Mouse (Mus musculus) neural tube, embryonic 10.5 days (tissue): ENCODE results near the gene Slit2.

Experiments used
- DNase-seq: peaks from one replicate; pipeline ENCODE4 v3.0.0-alpha.2; 2017; ENCODE audit warnings: low spot score; ENCODE audit errors: extremely low spot score

The Slit2 gene

GRCm38 (mm10) chr5:48050637-48051314 is 67.8 kb downstream of the Slit2 start:
- no peak for DNase-seq

- DNase-seq = no peak
Observed at GRCm38 (mm10) chr5:48058612-48059011, 75.7 kb downstream of the Slit2 start.

- DNase-seq = no peak
Observed at GRCm38 (mm10) chr5:48060715-48061114, 77.8 kb downstream of the Slit2 start.

- no peak for DNase-seq
Observed at GRCm38 (mm10) chr5:48078730-48079129, 95.8 kb downstream of the Slit2 start.

DNA sequence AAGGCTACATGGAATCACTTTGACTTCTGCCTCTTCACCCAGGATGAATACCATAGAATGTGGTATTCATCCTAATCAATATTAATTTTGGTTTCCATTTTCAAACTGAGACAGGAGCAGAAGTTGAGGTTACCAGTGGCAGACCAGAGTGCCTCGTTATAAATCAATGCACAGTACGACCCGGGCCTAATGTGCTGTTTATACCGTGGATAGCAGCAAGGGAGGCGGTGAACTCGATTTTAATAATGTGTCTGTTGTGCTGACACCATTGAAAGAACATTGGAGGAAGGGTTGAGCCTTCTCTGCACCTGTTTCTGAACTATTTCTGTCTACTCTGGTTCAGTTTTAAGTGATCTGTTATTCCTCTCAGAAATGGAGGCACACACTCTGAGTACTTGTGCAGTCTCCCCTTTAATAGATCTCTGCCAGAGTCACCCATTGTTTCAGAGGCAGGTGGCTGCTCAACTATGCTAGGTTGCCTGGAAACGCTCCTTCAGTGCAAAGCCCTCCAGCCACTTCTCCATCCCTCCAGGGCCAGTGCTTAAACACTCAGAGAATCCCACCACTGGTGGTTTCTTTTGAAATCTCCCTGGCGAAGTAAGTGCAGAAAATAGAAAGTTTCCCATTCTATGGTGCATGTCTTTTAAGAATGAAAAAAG is 98.4 kb downstream of the Slit2 start:
- no peak for DNase-seq

GRCm38 (mm10) chr5:48113400-48113799 is 130.5 kb downstream of the Slit2 start:
- DNase-seq = no peak

DNA sequence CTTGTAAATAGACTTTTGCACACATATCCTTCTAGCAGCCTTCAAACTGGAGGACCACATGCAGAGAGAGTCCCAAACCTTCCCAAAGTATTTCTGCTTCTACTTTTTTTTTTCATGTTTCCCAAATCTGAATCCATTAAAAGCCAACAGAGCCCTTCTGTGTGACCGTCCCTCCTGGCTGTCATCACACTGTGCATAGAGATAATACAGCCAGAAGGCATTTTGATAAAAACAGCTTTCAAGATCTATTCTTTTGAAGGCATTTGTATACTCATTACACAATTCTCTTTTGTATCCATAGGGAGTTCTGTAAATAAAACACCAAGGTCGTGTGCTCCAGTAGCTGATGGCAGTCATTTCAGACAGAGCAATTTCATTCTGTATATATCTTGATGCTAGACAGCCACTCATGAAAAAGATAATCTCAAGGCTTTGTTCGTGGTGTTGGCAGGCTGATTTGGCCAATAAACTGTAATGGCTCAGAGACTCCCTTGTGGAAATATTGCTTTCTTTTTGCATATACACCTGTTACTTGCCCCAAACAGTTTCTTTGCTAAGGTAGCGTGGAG is 132.1 kb downstream of the Slit2 start:
- DNase-seq = no peak

- DNase-seq = no peak
Observed at GRCm38 (mm10) chr5:48122651-48123050, 139.7 kb downstream of the Slit2 start.

- DNase-seq = no peak
Observed at GRCm38 (mm10) chr5:48125770-48126423, 143.0 kb downstream of the Slit2 start.

- DNase-seq = no peak
Observed at GRCm38 (mm10) chr5:48129981-48130380, 147.0 kb downstream of the Slit2 start.

GRCm38 (mm10) chr5:48136571-48136970 is 153.6 kb downstream of the Slit2 start:
- no peak for DNase-seq

DNA sequence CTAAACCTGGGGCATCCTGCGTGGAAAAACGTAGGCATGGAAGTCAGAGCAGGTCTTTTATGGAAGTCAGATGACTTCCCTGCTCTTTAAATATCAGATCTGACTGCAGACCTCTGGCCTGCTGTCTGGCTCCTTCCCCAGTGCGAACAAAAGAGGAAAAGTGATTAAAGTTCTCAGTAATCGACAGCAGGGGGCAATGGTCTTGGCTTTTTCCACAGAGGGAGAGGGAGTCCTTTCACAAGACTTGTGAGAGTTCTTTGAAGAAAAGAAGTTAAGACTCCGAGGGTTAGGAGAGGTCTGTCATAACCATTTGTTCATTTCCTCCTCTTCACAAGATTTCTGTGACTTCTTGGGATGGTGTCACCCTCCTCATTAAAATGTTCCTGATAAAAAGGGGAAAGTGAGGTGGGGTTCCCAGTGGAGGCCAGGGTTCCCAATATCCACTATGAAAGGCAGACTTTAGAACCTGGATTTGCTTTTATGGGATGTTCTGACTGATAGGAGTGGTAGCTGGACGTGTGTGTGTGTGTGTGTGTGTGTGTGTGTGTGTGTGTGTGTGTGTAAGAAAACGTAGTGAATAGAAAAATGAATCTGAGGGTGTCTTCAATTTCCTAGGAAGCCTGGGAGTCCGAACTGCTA is 156.0 kb downstream of the Slit2 start:
- peak; percentile 25 for DNase-seq

GRCm38 (mm10) chr5:48139488-48139862 is 156.5 kb downstream of the Slit2 start:
- no peak for DNase-seq

DNA sequence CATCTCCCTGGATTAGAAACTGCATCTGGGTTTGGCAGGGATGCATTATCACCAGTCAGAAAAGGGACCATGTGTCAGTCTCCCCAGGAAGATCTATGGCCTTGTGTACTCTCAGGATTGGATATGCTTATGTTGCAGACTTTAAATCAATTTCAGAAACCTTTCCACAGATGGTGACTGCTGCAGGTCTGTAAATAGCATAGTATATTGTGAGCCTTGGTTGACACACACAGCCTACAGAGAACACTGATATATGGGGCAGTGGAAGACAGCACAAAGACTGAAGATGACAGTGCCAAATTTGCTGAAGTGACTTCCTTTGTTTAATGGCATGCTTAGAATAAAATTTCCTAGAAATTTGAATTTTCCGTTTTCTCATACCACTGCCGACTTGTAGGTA is 163.1 kb downstream of the Slit2 start:
- no peak for DNase-seq

DNA sequence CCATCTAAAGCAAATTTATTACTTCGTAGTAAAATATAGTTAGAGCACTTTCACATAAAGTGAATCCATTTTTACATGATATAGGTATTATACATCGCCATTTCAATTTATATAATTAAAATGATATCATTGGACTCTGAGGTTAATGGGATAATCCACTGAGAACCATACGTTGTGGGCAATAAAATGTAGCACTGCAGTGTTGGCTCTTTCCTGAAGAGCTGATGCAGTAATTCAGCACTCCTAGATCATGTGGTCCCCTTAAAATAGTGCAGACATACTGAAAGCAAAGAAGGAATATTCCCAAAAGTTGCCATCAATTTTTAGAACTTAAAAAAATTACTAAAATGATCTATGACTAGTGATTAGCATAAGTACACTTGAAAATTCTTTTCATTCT is 177.9 kb downstream of the Slit2 start:
- no peak for DNase-seq

GRCm38 (mm10) chr5:48181646-48182302 is 198.8 kb downstream of the Slit2 start:
- DNase-seq = no peak

- no peak for DNase-seq
Observed at GRCm38 (mm10) chr5:48184358-48184757, 201.4 kb downstream of the Slit2 start.

- no peak for DNase-seq
Observed at GRCm38 (mm10) chr5:48187819-48188218, 204.9 kb downstream of the Slit2 start.

- no peak for DNase-seq
Observed at GRCm38 (mm10) chr5:48199380-48199779, 216.4 kb downstream of the Slit2 start.

- DNase-seq = no peak
Observed at GRCm38 (mm10) chr5:48215248-48215647, 232.3 kb downstream of the Slit2 start.

DNA sequence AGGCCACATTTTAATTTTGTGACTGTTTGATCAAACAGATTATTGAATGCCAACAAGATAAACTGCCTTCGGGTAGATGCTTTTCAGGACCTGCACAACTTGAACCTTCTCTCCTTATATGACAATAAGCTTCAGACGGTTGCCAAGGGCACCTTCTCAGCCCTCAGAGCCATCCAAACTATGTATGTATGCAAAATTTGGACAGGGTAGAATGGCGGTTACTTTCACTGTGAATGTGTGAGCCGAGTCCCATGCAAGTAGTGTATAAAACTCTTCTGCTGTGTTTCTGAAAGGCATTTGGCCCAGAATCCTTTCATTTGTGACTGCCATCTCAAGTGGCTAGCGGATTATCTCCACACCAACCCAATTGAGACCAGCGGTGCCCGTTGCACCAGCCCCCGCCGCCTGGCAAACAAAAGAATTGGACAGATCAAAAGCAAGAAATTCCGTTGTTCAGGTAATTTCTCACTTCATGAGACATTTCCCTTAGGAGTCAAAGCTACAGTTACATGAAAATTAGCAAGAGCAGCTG is 236.8 kb downstream of the Slit2 start:
- DNase-seq = no peak
